19 mouse cellular contexts compared by ENCODE assay signal in genomic region chr8:111491191-111491590, GRCm38 (mm10). TPM values are rescaled to one million over a fixed set of nuclear protein-coding genes. Genes with fewer than 3 reads are reported as not detected.
DNase-seq lines count a peak whose midpoint lies in the region; ATAC-seq and TF ChIP-seq lines count a peak whose summit lies in the region.
"Had no signal": no experiment of that assay in that cellular context is flagged by ENCODE, and none has a peak within 500 bp of the region (broad histone marks: within the 10 kb centered on the region; RNA-seq: fewer than 3 reads in every experiment).

No protein-coding gene starts in this region.

- WGBS in lung, embryonic 15.5 days, result 43% methylated on average over 7 of the region's 7 CpGs
- 38% methylated on average over 7 of the region's 7 CpGs for WGBS in lung, embryonic 16.5 days
- WGBS in kidney, embryonic 14.5 days, result 77% methylated on average over 7 of the region's 7 CpGs

- no peak overlapping the region for H3K4me2 ChIP-seq in lung, embryonic 15.5 days
- H3K4me2 ChIP-seq in lung, embryonic 16.5 days (ENCODE audit: low read depth, low read length), result no peak overlapping the region
- H3K4me2 ChIP-seq in kidney, embryonic 14.5 days (replicated peaks; ENCODE audit: low read depth, low read length), result no peak overlapping the region
- H3K4me2 ChIP-seq: forebrain, embryonic 15.5 days; hindbrain, embryonic 12.5 days; limb, embryonic 12.5 days had no signal

- peak overlapping the region; percentile 53 for H3K27ac ChIP-seq in gastrocnemius, adult 2 months
- peak overlapping the region; percentile 61 for H3K27ac ChIP-seq in lung, embryonic 15.5 days
- peak overlapping the region; percentile 17 for H3K27ac ChIP-seq in lung, embryonic 16.5 days (ENCODE audit: low read length)
- no peak overlapping the region for H3K27ac ChIP-seq in kidney, embryonic 14.5 days (ENCODE audit: low read depth, low read length)
- H3K27ac ChIP-seq: hindbrain, embryonic 12.5 days; limb, embryonic 12.5 days had no signal

- intact Hi-C loops in gastrocnemius, adult 2 months (cut with DNase I), result no loop called here

- H3K9me3 ChIP-seq in lung, embryonic 15.5 days, result no peaks in the 10 kb centered on the region
- H3K9me3 ChIP-seq in lung, embryonic 16.5 days (ENCODE audit: control insufficient read depth, low read length), result no peaks in the 10 kb centered on the region
- no peaks in the 10 kb centered on the region for H3K9me3 ChIP-seq in kidney, embryonic 14.5 days (ENCODE audit: control insufficient read depth, low read length)
- H3K9me3 ChIP-seq: forebrain, embryonic 15.5 days; hindbrain, embryonic 12.5 days; limb, embryonic 12.5 days had no signal

- no peaks in the 10 kb centered on the region for H3K27me3 ChIP-seq in lung, embryonic 15.5 days
- no peaks in the 10 kb centered on the region for H3K27me3 ChIP-seq in lung, embryonic 16.5 days (ENCODE audit: control insufficient read depth, insufficient read depth, low read depth, low read length)
- no peaks in the 10 kb centered on the region for H3K27me3 ChIP-seq in kidney, embryonic 14.5 days (ENCODE audit: control insufficient read depth, insufficient read depth, low read length)
- H3K27me3 ChIP-seq: forebrain, embryonic 15.5 days; hindbrain, embryonic 12.5 days; limb, embryonic 12.5 days had no signal

- DNase-seq in gastrocnemius, adult 2 months, result no peak
- no peak for DNase-seq in gastrocnemius, postnatal 10 days
- DNase-seq in lung, postnatal 14 days, result no peak
- peak; percentile 60 for DNase-seq in brain, adult 2 months (ENCODE audit: low read depth, low spot score)
- no peak for DNase-seq in adrenal gland, postnatal 36 days
- DNase-seq: adrenal gland, postnatal 14 days; B cell, adult 2 months; cerebellum, adult 8-10 months; heart, adult 11 months; kidney, adult 11 months; kidney, postnatal 10 days; right cerebral cortex, postnatal 14 days; thymus, postnatal 25 days had no signal

- no peak overlapping the region for H3K4me3 ChIP-seq in gastrocnemius, adult 2 months
- no peak overlapping the region for H3K4me3 ChIP-seq in lung, embryonic 15.5 days
- no peak overlapping the region for H3K4me3 ChIP-seq in lung, embryonic 16.5 days (ENCODE audit: low read length)
- H3K4me3 ChIP-seq in kidney, embryonic 14.5 days (ENCODE audit: low read length), result no peak overlapping the region
- H3K4me3 ChIP-seq: forebrain, embryonic 15.5 days; hindbrain, embryonic 12.5 days; limb, embryonic 12.5 days had no signal

- peaks cover 10% of the 10 kb centered on the region; the same call in 1 of the 2 replicates for H3K36me3 ChIP-seq in lung, embryonic 15.5 days
- peaks cover 3% of the 10 kb centered on the region; the same call in 1 of the 2 replicates for H3K36me3 ChIP-seq in lung, embryonic 16.5 days (ENCODE audit: control insufficient read depth, insufficient read depth, low read length)
- H3K36me3 ChIP-seq in kidney, embryonic 14.5 days (ENCODE audit: control insufficient read depth, insufficient read depth, low read length), result peaks cover 9% of the 10 kb centered on the region; the same call in 1 of the 2 replicates

- no peak overlapping the region for H3K9ac ChIP-seq in lung, embryonic 15.5 days
- H3K9ac ChIP-seq in lung, embryonic 16.5 days (ENCODE audit: low read length), result no peak overlapping the region
- no peak overlapping the region for H3K9ac ChIP-seq in kidney, embryonic 14.5 days (ENCODE audit: low read depth, low read length)
- H3K9ac ChIP-seq: forebrain, embryonic 15.5 days; hindbrain, embryonic 12.5 days; limb, embryonic 12.5 days had no signal

- H3K4me1 ChIP-seq in lung, embryonic 15.5 days, result peaks cover 17% of the 10 kb centered on the region
- peaks cover 3% of the 10 kb centered on the region; the same call in 1 of the 2 replicates for H3K4me1 ChIP-seq in lung, embryonic 16.5 days (replicated peaks; ENCODE audit: control insufficient read depth, insufficient read depth, low read length)
- H3K4me1 ChIP-seq in kidney, embryonic 14.5 days (ENCODE audit: control insufficient read depth, insufficient read depth, low read length), result no peaks in the 10 kb centered on the region
- H3K4me1 ChIP-seq: hindbrain, embryonic 12.5 days; limb, embryonic 12.5 days had no signal

- ATAC-seq in lung, embryonic 15.5 days (ENCODE audit: borderline replicate concordance, extremely low read depth, low FRiP score, low TSS enrichment), result peak; percentile 49; the same call in 1 of the 2 replicates
- peak; percentile 81 for ATAC-seq in lung, embryonic 16.5 days (ENCODE audit: low read depth)
- no peak for ATAC-seq in kidney, embryonic 14.5 days (ENCODE audit: low FRiP score, low TSS enrichment)
- ATAC-seq: forebrain, embryonic 15.5 days had no signal

- TF ChIP-seq CTCF in gastrocnemius, adult 2 months (IDR thresholded peaks at IDR 0.05), result no peak

RNA-seq across cellular contexts. Expression of gene Wdr59, which starts 30.7 kb away (rescaled TPM):
- total RNA-seq in gastrocnemius, adult 2 months (2021), result 1 to 10 TPM; 7.9 to 8.2 TPM
- 10 to 100 TPM in 1 of 2 experiments, 1 to 10 TPM in 1; 9.7 to 11.5 TPM for total RNA-seq in gastrocnemius, postnatal 10 days (2021)
- 5.3 and 6.0 TPM in 2 replicates for polyA plus RNA-seq in lung, embryonic 15.5 days (2015; fragmentation: Nextera tagmentation; extraction: Ambion mirVana)
- 6.1 and 6.8 TPM in 2 replicates for polyA plus RNA-seq in lung, embryonic 16.5 days (2015; fragmentation: Nextera tagmentation; extraction: Ambion mirVana)
- polyA plus RNA-seq in kidney, embryonic 14.5 days (2014; fragmentation: Nextera tagmentation; extraction: Ambion mirVana), result 4.8 and 6.2 TPM in 2 replicates
- 10 to 100 TPM; 10.4 to 12.8 TPM for total RNA-seq in adrenal gland, postnatal 36 days (2021)

RNA-seq across cellular contexts. Expression of gene Znrf1, which starts 44.7 kb away (rescaled TPM):
- total RNA-seq in gastrocnemius, adult 2 months (2021), result 10 to 100 TPM; 58.6 to 69.8 TPM
- 10 to 100 TPM; 58.7 to 68.7 TPM for total RNA-seq in gastrocnemius, postnatal 10 days (2021)
- 31.5 and 35.2 TPM in 2 replicates for polyA plus RNA-seq in lung, embryonic 15.5 days (2015; fragmentation: Nextera tagmentation; extraction: Ambion mirVana)
- 18.3 and 19.0 TPM in 2 replicates for polyA plus RNA-seq in lung, embryonic 16.5 days (2015; fragmentation: Nextera tagmentation; extraction: Ambion mirVana)
- 28.1 and 37.4 TPM in 2 replicates for polyA plus RNA-seq in kidney, embryonic 14.5 days (2014; fragmentation: Nextera tagmentation; extraction: Ambion mirVana)
- 10 to 100 TPM; 38.1 to 40.6 TPM for total RNA-seq in adrenal gland, postnatal 36 days (2021)
